Mouse (Mus musculus): ENCODE measurements around the gene Draxin.
A peak's percentile ranks its signal among the peaks of the same experiment; 100 is the strongest.
"Not testable (repeated sequence)": the region's sequence is repeated elsewhere in the genome, so short reads cannot be mapped to it uniquely, and the experiment has no call there.

Draxin gene

GRCm38 (mm10) chr4:148130561-148131413 lies at the start of gene Draxin:
Gene Draxin, minus strand, starts transcription at chr4:148130698.
- no peak for DNase-seq (ENCODE audit: low read depth, low spot score)

GRCm38 (mm10) chr4:148177716-148178115 lies 47.2 kb upstream of the Draxin start:
- no peak for DNase-seq (ENCODE audit: low read depth, low spot score)

GRCm38 (mm10) chr4:148176603-148177002 lies 46.1 kb upstream of the Draxin start:
- not testable (repeated sequence) for DNase-seq (ENCODE audit: low read depth, low spot score)

GRCm38 (mm10) chr4:148174495-148174862 lies 44.0 kb upstream of the Draxin start:
- no peak for DNase-seq (ENCODE audit: low read depth, low spot score)

GRCm38 (mm10) chr4:148173811-148174494 lies 43.5 kb upstream of the Draxin start:
- no peak for DNase-seq (ENCODE audit: low read depth, low spot score)

- DNase-seq (ENCODE audit: low read depth, low spot score): no peak
Observed at GRCm38 (mm10) chr4:148171261-148171660, 40.8 kb upstream of the Draxin start.

- DNase-seq (ENCODE audit: low read depth, low spot score): peak; percentile 49
Observed at GRCm38 (mm10) chr4:148170842-148171241, 40.3 kb upstream of the Draxin start.

GRCm38 (mm10) chr4:148169586-148169985 lies 39.1 kb upstream of the Draxin start:
- no peak for DNase-seq (ENCODE audit: low read depth, low spot score)

GRCm38 (mm10) chr4:148168287-148168686 lies 37.8 kb upstream of the Draxin start:
- no peak for DNase-seq (ENCODE audit: low read depth, low spot score)

- DNase-seq (ENCODE audit: low read depth, low spot score): no peak
Observed at GRCm38 (mm10) chr4:148166986-148167385, 36.5 kb upstream of the Draxin start.

- no peak for DNase-seq (ENCODE audit: low read depth, low spot score)
Observed at GRCm38 (mm10) chr4:148166431-148166830, 35.9 kb upstream of the Draxin start.

- no peak for DNase-seq (ENCODE audit: low read depth, low spot score)
Observed at GRCm38 (mm10) chr4:148165551-148165950, 35.1 kb upstream of the Draxin start.

- DNase-seq (ENCODE audit: low read depth, low spot score): no peak
Observed at GRCm38 (mm10) chr4:148164461-148164860, 34.0 kb upstream of the Draxin start.

- DNase-seq (ENCODE audit: low read depth, low spot score): no peak
Observed at GRCm38 (mm10) chr4:148164002-148164439, 33.5 kb upstream of the Draxin start.

GRCm38 (mm10) chr4:148160436-148161390 lies 30.2 kb upstream of the Draxin start, which contains the start of the genes Fbxo44 and Fbxo2:
Gene Fbxo44, minus strand, starts transcription at chr4:148160482.
Gene Fbxo2, plus strand, starts transcription at chr4:148160621.
- no peak for DNase-seq (ENCODE audit: low read depth, low spot score)

- peak; percentile 45 for DNase-seq (ENCODE audit: low read depth, low spot score)
Observed at GRCm38 (mm10) chr4:148159544-148160435, 29.3 kb upstream of the Draxin start.

GRCm38 (mm10) chr4:148158436-148159348 lies 28.2 kb upstream of the Draxin start:
- no peak for DNase-seq (ENCODE audit: low read depth, low spot score)

GRCm38 (mm10) chr4:148154982-148155381 lies 24.5 kb upstream of the Draxin start:
- no peak for DNase-seq (ENCODE audit: low read depth, low spot score)

- DNase-seq (ENCODE audit: low read depth, low spot score): no peak
Observed at GRCm38 (mm10) chr4:148154006-148154405, 23.5 kb upstream of the Draxin start.

Measured in c-Kit-negative CD71-positive TER-119-positive erythroid progenitor cells, embryonic 14.5 days (primary cell).